Mouse (Mus musculus): ENCODE measurements around the gene Gata3.

- no peak for TF ChIP-seq CTCF (IDR thresholded peaks at IDR 0.05; ENCODE audit: borderline replicate concordance, insufficient read depth, low read depth, low read length)
- no peak for TF ChIP-seq POLR2A (IDR thresholded peaks at IDR 0.05; ENCODE audit: borderline replicate concordance, insufficient read depth, low read length)
Observed at GRCm38 (mm10) chr2:9882371-9882925, 7.4 kb downstream of the Gata3 start.

Data from cerebellum, adult 2 months (tissue).